Mouse (Mus musculus) myocyte (in vitro differentiated cells): ENCODE data around the gene Pgbd1. TPM values are rescaled to one million over a fixed set of nuclear protein-coding genes. Genes with fewer than 3 reads are reported as not detected.
"Not testable (repeated sequence)": the region's sequence is repeated elsewhere in the genome, so short reads cannot be mapped to it uniquely, and the experiment has no call there.

Experiments used
- H3K27me3 ChIP-seq: one replicate; pipeline ENCODE4 v1.6.1; 2011; ENCODE audit not compliant: control insufficient read depth, insufficient read depth, insufficient read length
- H3K36me3 ChIP-seq: one replicate; pipeline ENCODE4 v1.6.1; 2011; ENCODE audit not compliant: control insufficient read depth, insufficient read depth
- H3K4me2 ChIP-seq: one replicate; pipeline ENCODE4 v1.6.1; 2011; ENCODE audit warnings: low read depth, control low read depth
- H3K4me3 ChIP-seq: one replicate; pipeline ENCODE4 v1.5.1; 2011; ENCODE audit warnings: mild to moderate bottlenecking, control low read depth, moderate library complexity
- H3K79me2 ChIP-seq: one replicate; pipeline ENCODE4 v1.6.1; 2011; ENCODE audit not compliant: control insufficient read depth, insufficient read depth
- H3ac ChIP-seq: one replicate; pipeline ENCODE4 v1.6.1; 2011; ENCODE audit not compliant: control insufficient read depth, insufficient read length
- CEBPB ChIP-seq: IDR thresholded peaks from 2 replicates; pipeline ENCODE4 v1.6.1; 2011; ENCODE audit warnings: mild to moderate bottlenecking, moderate library complexity; ENCODE audit not compliant: poor library complexity, insufficient read depth, severe bottlenecking
- E2F4 ChIP-seq: IDR thresholded peaks from one replicate; pipeline ENCODE4 v1.6.1; 2011; ENCODE audit warnings: mild to moderate bottlenecking, control low read depth, moderate library complexity; ENCODE audit not compliant: insufficient read depth
- MAX ChIP-seq: IDR thresholded peaks from one replicate; pipeline ENCODE4 v1.6.1; 2011; ENCODE audit warnings: low read depth, mild to moderate bottlenecking, control low read depth
- MYOD1 ChIP-seq, 3 experiments: IDR thresholded peaks; one replicate each; pipeline ENCODE4 v1.6.1; 2011; ENCODE audit warnings: control low read depth in 2 of 3, low read depth in 2 of 3, mild to moderate bottlenecking in 2 of 3, moderate library complexity in 1 of 3; ENCODE audit not compliant: insufficient read length in 2 of 3, control insufficient read depth in 1 of 3
- MYOG ChIP-seq, 3 experiments: IDR thresholded peaks; one replicate each; pipeline ENCODE4 v1.6.1; 2011; ENCODE audit warnings: control low read depth in 2 of 3, low read depth in 2 of 3, mild to moderate bottlenecking in 2 of 3; ENCODE audit not compliant: insufficient read length in 2 of 3, control insufficient read depth in 1 of 3, insufficient read depth in 1 of 3
- POLR2A ChIP-seq: IDR thresholded peaks from one replicate; pipeline ENCODE4 v1.6.1; 2011; ENCODE audit warnings: low read depth, mild to moderate bottlenecking, control low read depth, moderate library complexity; ENCODE audit not compliant: insufficient read length
- POLR2AphosphoS2 ChIP-seq: IDR thresholded peaks from one replicate; pipeline ENCODE4 v1.6.1; 2011; ENCODE audit warnings: low read depth, control low read depth; ENCODE audit not compliant: insufficient read length
- REST ChIP-seq: IDR thresholded peaks from one replicate; pipeline ENCODE4 v1.6.1; 2011; ENCODE audit warnings: mild to moderate bottlenecking, control low read depth, moderate library complexity; ENCODE audit not compliant: insufficient read depth, insufficient read length
- SRF ChIP-seq: IDR thresholded peaks from one replicate; pipeline ENCODE4 v1.6.1; 2011; ENCODE audit warnings: low read depth; ENCODE audit not compliant: control insufficient read depth, insufficient read length
- TCF12 ChIP-seq: IDR thresholded peaks from one replicate; pipeline ENCODE4 v1.6.1; 2011; ENCODE audit warnings: mild to moderate bottlenecking, control low read depth; ENCODE audit not compliant: poor library complexity, insufficient read depth, severe bottlenecking
- TCF3 ChIP-seq: IDR thresholded peaks from one replicate; pipeline ENCODE4 v1.6.1; 2011; ENCODE audit warnings: low read depth, control low read depth; ENCODE audit not compliant: insufficient read length
- USF1 ChIP-seq: IDR thresholded peaks from one replicate; pipeline ENCODE4 v1.6.1; 2011; ENCODE audit warnings: low read depth, mild to moderate bottlenecking, control low read depth, moderate library complexity
- polyA plus RNA-seq: library from polyadenylated mRNA; unstranded; fragments of >200 nt; fragmentation: generic; extraction: Trizol; gene quantifications from one replicate; pipeline ENCODE4 v1.2.1, GENCODE M21; 2012; ENCODE audit warnings: missing spikeins

Pgbd1 gene
- polyA plus RNA-seq, 1 experiment: 0.13 TPM

GRCm38 (mm10) chr13:21468061-21469019 is 27.5 kb upstream of the Pgbd1 start, which contains the start of gene Nkapl:
Gene Nkapl (minus strand): TSS chr13:21468509.
- no peak within 1 kb of the TSS for H3ac ChIP-seq
- peaks cover 8% of the 10 kb centered on the region for H3K27me3 ChIP-seq
- H3K36me3 ChIP-seq: no peaks in the 10 kb centered on the region
- H3K4me2 ChIP-seq: peak within 1 kb of the TSS; percentile 24
- H3K4me3 ChIP-seq: no peak within 1 kb of the TSS
- TF ChIP-seq SRF (no peak), MAX (no peak), REST (no peak), E2F4 (no peak), MYOD1 (IDR thresholded peaks at IDR 0.05; ENCODE audit: control insufficient read depth in 1 of 3, insufficient read length in 2 of 3, low read depth in 2 of 3) (no peak), TCF3 (no peak), POLR2A (no peak), USF1 (no peak), POLR2AphosphoS2 (no peak), MYOG (IDR thresholded peaks at IDR 0.05; ENCODE audit: control insufficient read depth in 1 of 3, insufficient read depth in 1 of 3, insufficient read length in 2 of 3, low read depth in 2 of 3) (no peak), CEBPB (no peak), TCF12 (no peak)
- no peaks in the 10 kb centered on the region for H3K79me2 ChIP-seq

- H3K4me2 ChIP-seq: no peak overlapping the region
- H3K27me3 ChIP-seq: peaks cover 8% of the 10 kb centered on the region
- H3K4me3 ChIP-seq: no peak overlapping the region
- H3K79me2 ChIP-seq: no peaks in the 10 kb centered on the region
- H3K36me3 ChIP-seq: no peaks in the 10 kb centered on the region
- TF ChIP-seq TCF12 (no peak), CEBPB (no peak)
- no peak overlapping the region for H3ac ChIP-seq
These were observed 26.5 kb upstream of the Pgbd1 start for GRCm38 (mm10) chr13:21467336-21467735.

GRCm38 (mm10) chr13:21462516-21462915 is 21.7 kb upstream of the Pgbd1 start:
- not testable (repeated sequence) for H3K4me3 ChIP-seq, H3K27me3 ChIP-seq, H3ac ChIP-seq, H3K4me2 ChIP-seq, H3K36me3 ChIP-seq, H3K79me2 ChIP-seq

- Histone ChIP-seq H3K4me2 (no peak overlapping the region), H3ac (no peak overlapping the region), H3K4me3 (no peak overlapping the region), H3K36me3 (peaks cover 4% of the 10 kb centered on the region), H3K79me2 (peaks cover 21% of the 10 kb centered on the region), H3K27me3 (no peaks in the 10 kb centered on the region)
- no peak for TF ChIP-seq REST
- TF ChIP-seq MYOD1 (IDR thresholded peaks at IDR 0.05; ENCODE audit: control insufficient read depth in 1 of 3, insufficient read length in 2 of 3, low read depth in 2 of 3): no peak
- no peak for TF ChIP-seq POLR2A
- TF ChIP-seq CEBPB: no peak
- TF ChIP-seq TCF12: no peak
- no peak for TF ChIP-seq E2F4
- TF ChIP-seq MAX: no peak
- no peak for TF ChIP-seq MYOG (IDR thresholded peaks at IDR 0.05; ENCODE audit: control insufficient read depth in 1 of 3, insufficient read depth in 1 of 3, insufficient read length in 2 of 3, low read depth in 2 of 3)
- no peak for TF ChIP-seq USF1
- TF ChIP-seq SRF: no peak
- no peak for TF ChIP-seq TCF3
- no peak for TF ChIP-seq POLR2AphosphoS2
These were observed 15.5 kb upstream of the Pgbd1 start for GRCm38 (mm10) chr13:21456347-21456746.

- H3K79me2 ChIP-seq: peaks cover 43% of the 10 kb centered on the region
- H3K27me3 ChIP-seq: no peaks in the 10 kb centered on the region
- peak overlapping the region; percentile 78 for H3K4me2 ChIP-seq
- peaks cover 7% of the 10 kb centered on the region for H3K36me3 ChIP-seq
- H3ac ChIP-seq: no peak overlapping the region
- TF ChIP-seq USF1 (no peak), E2F4 (no peak), POLR2AphosphoS2 (no peak), POLR2A (no peak), SRF (no peak), CEBPB (no peak), MYOD1 (IDR thresholded peaks at IDR 0.05; ENCODE audit: control insufficient read depth in 1 of 3, insufficient read length in 2 of 3, low read depth in 2 of 3) (no peak), TCF12 (no peak), TCF3 (no peak), MYOG (IDR thresholded peaks at IDR 0.05; ENCODE audit: control insufficient read depth in 1 of 3, insufficient read depth in 1 of 3, insufficient read length in 2 of 3, low read depth in 2 of 3) (no peak), REST (no peak), MAX (no peak)
- peak overlapping the region; percentile 72 for H3K4me3 ChIP-seq
These were observed 13.3 kb upstream of the Pgbd1 start for GRCm38 (mm10) chr13:21454133-21454532.
